Mouse (Mus musculus) limb, embryonic 10.5 days (tissue): Measurements from ENCODE around the gene Galnt10. TPM values are rescaled to one million over a fixed set of nuclear protein-coding genes. Genes with fewer than 3 reads are reported as not detected.

Source experiments
- DNase-seq: peaks from one replicate; pipeline ENCODE4 v3.0.0-alpha.2; 2017; ENCODE audit warnings: low spot score
- H3K27ac ChIP-seq: fragments of 300-500 bp; sonication (generic); 2 replicates; pipeline ENCODE4 v1.5.1; 2016; ENCODE audit warnings: mild to moderate bottlenecking
- H3K27me3 ChIP-seq: fragments of 300-500 bp; sonication (generic); 2 replicates; pipeline ENCODE4 v1.6.1; 2016; ENCODE audit warnings: low read depth, mild to moderate bottlenecking; ENCODE audit not compliant: poor library complexity, severe bottlenecking
- H3K36me3 ChIP-seq: fragments of 300-500 bp; sonication (generic); 2 replicates; pipeline ENCODE4 v1.6.1; 2016; ENCODE audit warnings: mild to moderate bottlenecking, moderate library complexity
- H3K4me1 ChIP-seq: fragments of 300-500 bp; sonication (generic); 2 replicates; pipeline ENCODE4 v1.6.1; 2016
- H3K4me3 ChIP-seq: fragments of 300-500 bp; sonication (generic); 2 replicates; pipeline ENCODE4 v1.5.1; 2016; ENCODE audit warnings: mild to moderate bottlenecking, moderate library complexity
- H3K9me3 ChIP-seq: fragments of 300-500 bp; sonication (generic); replicated peaks from 2 replicates; pipeline ENCODE4 v1.6.1; 2016; ENCODE audit warnings: mild to moderate bottlenecking
- WGBS: fragments of 180-500 bp; shearing (Covaris S2); methylation state at CpG from one replicate; pipeline ENCODE4 v1.1.7; 2016; 5-methylcytosine and 5-hydroxymethylcytosine counted together
- polyA plus RNA-seq: library from polyadenylated mRNA; unstranded; fragments of >200 nt; fragmentation: Nextera tagmentation; extraction: Ambion mirVana; gene quantifications from 2 replicates; pipeline ENCODE4 v1.2.1, GENCODE M21; 2016

The Galnt10 gene
- polyA plus RNA-seq, 1 experiment from 2014 or later: 22.3 TPM

DNA sequence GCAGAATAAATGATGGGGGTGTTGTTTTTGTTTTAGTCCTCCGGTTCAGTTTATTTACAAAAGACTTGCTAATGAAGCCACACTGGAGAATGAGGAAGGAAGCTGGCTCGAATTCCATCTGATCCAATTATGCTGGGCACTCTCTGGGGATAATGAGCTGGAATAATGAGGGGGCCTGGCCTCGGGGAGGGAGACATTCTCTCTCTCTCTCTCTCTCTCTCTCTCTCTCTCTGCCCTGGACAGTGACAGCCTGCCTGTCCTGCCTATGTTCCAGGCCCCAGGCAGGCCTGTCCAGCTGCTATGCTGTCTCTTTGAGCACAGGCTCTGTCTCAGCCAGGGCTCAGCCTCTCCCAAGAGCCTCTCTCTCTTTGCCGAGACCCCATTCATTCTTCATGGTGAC is 128.7 kb downstream of the Galnt10 start:
- peaks cover 58% of the 10 kb centered on the region for H3K4me1 ChIP-seq
- peaks cover 65% of the 10 kb centered on the region for H3K27me3 ChIP-seq

DNA sequence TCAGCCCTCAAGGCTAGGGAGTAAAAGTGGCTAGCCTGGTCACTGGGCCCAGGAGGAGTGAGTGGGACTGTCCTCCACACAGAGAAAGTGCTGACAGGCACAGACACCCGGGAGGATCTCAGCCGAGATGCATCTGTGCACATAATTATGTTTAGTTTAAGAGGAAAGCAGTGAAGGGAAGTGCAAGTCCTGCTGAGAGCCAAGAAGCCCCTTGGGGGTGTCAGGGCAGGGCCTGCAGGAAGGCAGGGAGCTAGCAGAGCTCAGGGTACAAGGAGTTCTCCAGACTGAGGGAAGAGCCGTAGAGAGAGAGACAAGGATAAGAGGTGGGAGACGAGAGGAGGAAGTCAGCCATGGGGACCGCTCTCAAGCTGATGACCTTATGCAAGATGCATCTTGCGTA is 130.6 kb downstream of the Galnt10 start:
- Histone ChIP-seq H3K27me3 (peaks cover 52% of the 10 kb centered on the region), H3K4me1 (peaks cover 67% of the 10 kb centered on the region), H3K36me3 (peaks cover 11% of the 10 kb centered on the region), H3K9me3 (no peaks in the 10 kb centered on the region), H3K4me3 (no peak overlapping the region), H3K27ac (no peak overlapping the region; the same call in 1 of the 2 replicates)
- no peak for DNase-seq
- WGBS: 75% methylated on average over 6 of the region's 6 CpGs

More for the DNA sequence above, 128.7 kb downstream of the Galnt10 start:
- Histone ChIP-seq H3K36me3 (peaks cover 16% of the 10 kb centered on the region), H3K9me3 (no peaks in the 10 kb centered on the region), H3K27ac (peak overlapping the region; percentile 59), H3K4me3 (peak overlapping the region; percentile 14; the same call in 1 of the 2 replicates)
- WGBS: 11% methylated on average over 4 of the region's 4 CpGs
- DNase-seq: no peak

DNA sequence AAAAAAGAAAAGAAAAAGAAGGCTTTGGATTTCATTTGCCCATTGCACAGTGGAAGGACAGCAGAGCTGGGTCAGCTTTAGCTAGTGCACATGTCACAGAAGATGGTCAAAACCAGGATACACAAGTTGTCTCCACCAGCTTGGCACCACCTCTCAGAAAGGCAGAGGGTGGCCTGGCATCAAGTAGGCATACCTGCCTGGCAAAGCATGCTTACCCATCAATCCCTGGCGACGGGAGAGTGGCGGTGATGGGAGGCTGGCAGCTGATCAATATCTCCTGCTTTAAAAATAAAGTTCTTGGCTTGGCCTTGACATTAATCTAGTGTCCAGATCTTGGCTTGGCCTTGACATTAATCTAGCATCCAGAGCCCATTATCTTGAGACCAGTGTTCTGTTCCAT is 131.3 kb downstream of the Galnt10 start:
- H3K4me1 ChIP-seq: peaks cover 66% of the 10 kb centered on the region
- H3K36me3 ChIP-seq: peaks cover 4% of the 10 kb centered on the region
- no peak overlapping the region for H3K4me3 ChIP-seq
- WGBS: 96% methylated on average over 3 of the region's 3 CpGs
- H3K27ac ChIP-seq: no peak overlapping the region
- no peaks in the 10 kb centered on the region for H3K9me3 ChIP-seq
- no peak for DNase-seq
- H3K27me3 ChIP-seq: peaks cover 52% of the 10 kb centered on the region

DNA sequence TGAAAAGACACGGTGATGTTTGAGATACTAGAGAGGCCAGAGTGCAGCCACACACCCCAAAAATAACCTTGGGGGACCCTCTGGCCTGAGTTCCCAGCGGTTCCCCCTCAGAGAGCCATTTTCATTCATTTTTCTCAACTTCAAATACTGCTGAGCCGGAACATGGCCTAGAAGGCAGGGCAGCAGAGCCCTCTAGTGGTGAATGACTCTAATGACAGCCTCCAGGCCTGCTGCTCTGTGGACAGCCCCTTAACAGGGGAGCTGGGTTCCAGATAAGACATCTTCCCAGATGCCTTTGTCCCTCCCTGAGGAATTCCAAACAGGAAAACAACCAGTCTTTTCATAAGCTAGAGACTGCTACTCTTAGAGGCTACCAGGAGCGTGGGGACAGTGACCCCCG is 133.1 kb downstream of the Galnt10 start:
- Histone ChIP-seq H3K27ac (peak overlapping the region; percentile 61), H3K4me1 (peaks cover 60% of the 10 kb centered on the region), H3K27me3 (peaks cover 47% of the 10 kb centered on the region), H3K9me3 (no peaks in the 10 kb centered on the region), H3K36me3 (0 out of 2 replicates have a peak, but pooled peaks cover 6% of the 10 kb centered on the region), H3K4me3 (no peak overlapping the region)
- DNase-seq: peak; percentile 78
- 24% methylated on average over 5 of the region's 5 CpGs for WGBS

DNA sequence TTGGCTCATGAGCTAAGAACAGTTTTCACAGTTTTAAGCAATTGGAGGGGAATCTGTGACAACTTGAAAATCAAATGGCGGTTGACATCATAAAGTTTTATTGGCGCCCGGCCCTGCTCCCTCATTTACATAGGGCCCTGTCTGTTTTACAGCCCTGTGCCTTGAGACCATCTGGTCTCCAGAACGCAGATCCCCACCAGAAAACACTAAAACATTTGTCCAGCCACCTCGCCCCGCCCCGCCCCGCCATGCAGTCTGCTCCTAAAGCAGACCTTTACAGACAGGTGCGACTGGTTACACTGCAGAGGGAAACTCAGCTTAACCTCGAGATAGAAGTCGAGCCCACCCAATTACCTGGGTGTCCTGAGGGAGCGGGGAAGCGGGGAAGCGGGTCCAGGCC is 134.6 kb downstream of the Galnt10 start:
- H3K27me3 ChIP-seq: peaks cover 44% of the 10 kb centered on the region
- no peaks in the 10 kb centered on the region for H3K9me3 ChIP-seq
- H3K4me1 ChIP-seq: peaks cover 45% of the 10 kb centered on the region
- H3K36me3 ChIP-seq: peaks cover 10% of the 10 kb centered on the region; the same call in 1 of the 2 replicates
- peak; percentile 63 for DNase-seq
- no peak overlapping the region for H3K4me3 ChIP-seq
- WGBS: 36% methylated on average over 14 of the region's 14 CpGs
- peak overlapping the region; percentile 67 for H3K27ac ChIP-seq

DNA sequence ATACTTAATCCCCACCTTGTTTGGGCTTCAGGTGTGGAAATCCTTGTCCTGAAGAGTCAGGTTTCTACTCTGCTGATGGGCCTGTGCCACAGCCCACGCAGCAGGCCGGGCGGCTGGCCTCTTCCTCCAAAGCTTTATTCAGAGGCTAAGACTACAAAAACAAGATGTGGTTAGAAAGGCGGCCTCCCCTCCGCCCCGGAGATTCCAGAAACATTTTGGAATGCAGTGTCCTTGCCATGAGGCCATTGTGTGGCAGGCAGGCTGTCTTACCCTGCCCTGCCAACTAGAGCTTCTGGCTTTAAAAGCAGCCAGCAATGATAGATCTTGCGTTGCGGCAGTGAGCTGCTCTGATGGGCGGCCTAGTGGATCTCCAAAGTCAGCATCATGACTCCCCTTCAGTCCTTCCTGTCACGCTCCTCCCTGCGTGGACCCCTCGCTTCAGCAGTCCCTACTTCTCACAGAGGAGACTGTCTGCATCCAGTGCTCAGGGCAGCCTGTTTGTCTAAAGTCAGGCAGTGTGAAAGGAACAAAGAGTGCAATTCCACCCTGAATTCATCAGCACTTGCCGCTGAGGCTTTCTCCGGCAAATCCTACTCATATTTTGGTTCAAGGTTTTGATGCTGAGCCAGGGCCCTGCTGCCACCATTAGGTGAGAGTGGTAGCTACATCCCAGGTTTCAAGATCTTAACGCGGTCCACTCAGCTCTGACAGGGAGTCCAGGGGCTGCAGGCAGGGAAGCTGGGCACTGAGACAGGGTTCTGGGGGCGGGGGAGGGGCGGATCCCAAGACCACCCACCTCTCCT is 141.6 kb downstream of the Galnt10 start:
- Histone ChIP-seq H3K27me3 (peaks cover 16% of the 10 kb centered on the region), H3K9me3 (no peaks in the 10 kb centered on the region), H3K27ac (peak overlapping the region; percentile 62), H3K4me3 (no peak overlapping the region), H3K36me3 (peaks cover 13% of the 10 kb centered on the region; the same call in 1 of the 2 replicates), H3K4me1 (peaks cover 21% of the 10 kb centered on the region)
- WGBS: 61% methylated on average over 18 of the region's 18 CpGs
- no peak for DNase-seq

DNA sequence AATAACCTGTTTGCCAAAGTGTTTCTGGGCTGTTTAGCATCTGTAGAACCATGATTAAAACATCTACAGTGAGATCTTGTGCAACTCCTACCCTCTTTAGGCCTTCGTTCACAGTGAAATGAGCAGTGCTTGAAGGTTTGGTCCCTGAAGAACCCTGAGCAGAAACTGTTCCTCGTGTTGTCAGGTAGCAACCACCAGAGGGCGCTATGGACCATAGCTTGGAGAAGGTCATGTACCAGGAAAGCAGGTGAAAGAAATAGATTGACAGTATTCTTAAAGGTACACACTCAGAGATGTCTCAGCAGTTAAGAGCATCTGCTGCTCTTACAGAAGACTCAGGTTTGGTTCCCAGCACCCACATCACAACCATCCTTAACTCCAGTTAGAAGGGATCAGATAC is 142.7 kb downstream of the Galnt10 start:
- Histone ChIP-seq H3K36me3 (peaks cover 9% of the 10 kb centered on the region; the same call in 1 of the 2 replicates), H3K4me3 (no peak overlapping the region), H3K27ac (no peak overlapping the region), H3K4me1 (peaks cover 21% of the 10 kb centered on the region), H3K27me3 (peaks cover 12% of the 10 kb centered on the region), H3K9me3 (no peaks in the 10 kb centered on the region)
- DNase-seq: peak; percentile 60
- WGBS: 30% methylated on average over 3 of the region's 3 CpGs

DNA sequence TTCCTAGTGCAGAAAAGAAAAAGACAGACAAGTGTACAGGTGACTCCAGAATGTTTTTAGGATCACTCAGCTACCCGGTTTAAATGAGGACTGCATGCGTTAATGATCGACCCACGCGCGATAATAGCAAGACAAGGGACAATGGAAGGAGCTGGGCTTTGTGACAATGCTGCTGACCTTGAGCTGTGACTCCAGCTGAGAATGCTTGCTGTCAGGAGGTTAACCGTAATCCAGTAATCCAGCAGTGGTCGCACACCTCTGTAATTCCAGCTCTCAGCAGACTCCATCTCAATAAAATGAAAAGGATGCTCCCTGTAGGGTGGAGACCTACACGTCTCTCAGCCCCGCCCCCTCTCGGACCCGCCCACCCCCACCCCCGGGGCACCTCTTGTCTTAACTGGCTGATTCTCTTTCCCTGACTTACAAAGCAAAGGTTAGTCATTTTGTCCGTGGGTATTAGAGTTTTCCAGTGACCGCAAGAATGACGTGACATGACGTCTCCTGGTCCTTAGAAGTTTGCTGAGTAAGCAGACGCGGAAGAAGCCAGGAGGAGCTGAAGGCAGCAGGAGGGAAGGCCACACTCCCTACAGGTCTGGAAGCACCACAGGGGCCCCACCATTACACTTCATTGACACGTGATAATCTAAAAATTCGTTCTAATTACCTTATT is 145.8 kb downstream of the Galnt10 start:
- Histone ChIP-seq H3K4me1 (peaks cover 25% of the 10 kb centered on the region), H3K27ac (no peak overlapping the region), H3K9me3 (no peaks in the 10 kb centered on the region), H3K27me3 (no peaks in the 10 kb centered on the region), H3K4me3 (no peak overlapping the region), H3K36me3 (no peaks in the 10 kb centered on the region)
- DNase-seq: no peak
- WGBS: 34% methylated on average over 21 of the region's 21 CpGs

DNA sequence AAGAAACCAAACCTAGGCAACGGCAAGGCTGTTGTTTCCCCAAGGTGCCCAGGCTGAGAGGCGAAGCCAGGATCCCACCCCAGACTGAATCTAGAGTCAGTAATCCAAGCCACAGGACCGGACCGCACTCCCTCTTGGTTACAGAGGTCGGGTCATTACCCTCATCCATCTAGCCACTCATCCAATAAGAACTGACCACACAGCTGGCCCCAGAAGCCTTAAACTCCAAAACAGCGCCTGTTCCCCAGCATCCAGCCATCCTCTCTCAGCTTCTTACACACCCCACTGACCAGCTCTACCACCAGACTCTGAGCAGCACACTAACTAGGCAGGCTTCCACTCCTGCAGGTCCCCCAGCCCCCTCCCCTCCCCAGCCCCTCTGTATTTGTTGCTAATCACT is 149.8 kb downstream of the Galnt10 start:
- Histone ChIP-seq H3K36me3 (no peaks in the 10 kb centered on the region), H3K9me3 (no peaks in the 10 kb centered on the region), H3K4me3 (no peak overlapping the region), H3K27ac (no peak overlapping the region), H3K4me1 (peaks cover 8% of the 10 kb centered on the region), H3K27me3 (no peaks in the 10 kb centered on the region)
- DNase-seq: no peak
- 37% methylated on average over 6 of the region's 6 CpGs for WGBS

DNA sequence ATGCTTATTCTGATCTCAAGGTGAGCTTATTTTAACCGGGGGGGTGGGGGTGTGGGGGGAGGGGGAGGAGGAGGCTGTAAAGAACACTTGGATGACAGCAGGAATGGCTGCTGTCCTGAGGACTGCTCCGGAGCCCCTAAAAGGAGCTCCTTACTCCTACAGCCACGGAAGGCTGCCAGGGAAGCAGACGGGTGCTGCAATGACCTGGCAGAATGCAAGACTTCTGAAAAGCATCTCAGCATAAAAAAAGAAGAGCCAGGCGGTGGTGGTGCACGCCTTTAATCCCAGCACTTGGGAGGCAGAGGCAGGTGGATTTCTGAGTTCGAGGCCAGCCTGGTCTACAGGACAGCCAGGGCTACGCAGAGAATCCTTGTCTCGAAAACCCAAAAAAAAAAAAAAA is 152.6 kb downstream of the Galnt10 start:
- no peak overlapping the region for H3K27ac ChIP-seq
- H3K9me3 ChIP-seq: no peaks in the 10 kb centered on the region
- no peaks in the 10 kb centered on the region for H3K27me3 ChIP-seq
- H3K4me3 ChIP-seq: no peak overlapping the region
- no peaks in the 10 kb centered on the region for H3K36me3 ChIP-seq
- peaks cover 24% of the 10 kb centered on the region for H3K4me1 ChIP-seq
- no peak for DNase-seq
- 75% methylated on average over 9 of the region's 9 CpGs for WGBS

DNA sequence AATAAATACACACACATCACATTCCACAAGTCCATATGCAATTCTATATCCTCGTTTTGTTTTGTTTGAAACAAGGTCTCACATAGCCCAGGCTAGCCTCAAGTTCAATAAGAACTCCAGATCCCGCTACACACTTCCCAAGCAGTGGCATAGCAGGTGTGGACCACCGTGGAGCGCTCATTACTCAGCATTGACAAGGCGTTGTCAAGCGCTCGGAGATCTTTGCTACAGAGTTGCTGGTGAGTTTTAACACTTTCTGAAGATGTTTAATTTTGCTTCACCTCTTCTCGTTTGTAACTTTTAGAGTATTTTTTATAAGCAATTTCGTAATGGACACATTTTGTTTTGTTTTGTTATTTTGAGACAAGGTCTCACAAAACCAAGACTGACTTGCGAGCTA is 154.2 kb downstream of the Galnt10 start:
- 80% methylated on average over 10 of the region's 10 CpGs for WGBS
- no peak overlapping the region for H3K4me3 ChIP-seq
- H3K27ac ChIP-seq: no peak overlapping the region

DNA sequence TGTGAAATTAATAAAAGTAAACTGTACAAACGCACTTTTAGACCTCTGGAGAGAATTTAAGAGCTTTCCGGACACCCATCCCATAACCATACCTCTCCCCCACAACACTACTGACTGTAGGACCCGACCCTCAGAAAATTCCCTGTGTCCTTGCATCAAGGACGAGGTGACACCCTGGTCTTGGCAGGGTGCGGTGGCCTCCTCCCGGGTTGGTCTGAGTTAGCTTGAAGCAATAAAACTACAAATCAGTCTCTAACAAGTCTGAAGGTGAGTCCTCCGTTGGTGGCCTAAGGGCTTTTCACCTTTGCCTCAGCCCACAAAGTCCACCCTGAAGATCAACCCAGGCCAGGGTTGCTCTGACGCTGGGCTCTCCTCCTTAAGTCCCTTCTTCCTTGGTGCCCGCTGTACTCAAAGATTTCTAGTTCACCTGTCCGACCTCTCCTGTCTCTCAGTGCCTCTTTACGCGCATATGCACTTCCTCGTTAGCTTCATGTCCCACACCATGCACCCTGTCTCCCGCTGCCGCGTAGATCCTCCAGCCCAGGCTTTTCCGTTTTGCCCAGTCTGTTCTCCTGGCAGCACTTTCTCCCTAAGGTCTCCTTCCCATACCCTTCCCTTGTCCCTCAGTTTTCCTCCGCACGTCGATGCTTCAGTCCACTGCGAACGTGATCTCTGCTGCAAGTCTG is 155.2 kb downstream of the Galnt10 start:
- peak; percentile 49 for DNase-seq
- Histone ChIP-seq H3K4me1 (peaks cover 31% of the 10 kb centered on the region), H3K27me3 (no peaks in the 10 kb centered on the region), H3K27ac (peak overlapping the region; percentile 92), H3K9me3 (no peaks in the 10 kb centered on the region), H3K4me3 (peak overlapping the region; percentile 95), H3K36me3 (no peaks in the 10 kb centered on the region)
- 12% methylated on average over 22 of the region's 22 CpGs for WGBS

More for the DNA sequence above, 154.2 kb downstream of the Galnt10 start:
- no peak for DNase-seq
- Histone ChIP-seq H3K36me3 (no peaks in the 10 kb centered on the region), H3K27me3 (no peaks in the 10 kb centered on the region), H3K4me1 (peaks cover 33% of the 10 kb centered on the region), H3K9me3 (no peaks in the 10 kb centered on the region)
